Mouse (Mus musculus) layer of hippocampus, adult 18-20 months (tissue): ENCODE results near the gene Fnip1. TPM values are rescaled to one million over a fixed set of nuclear protein-coding genes. Genes with fewer than 3 reads are reported as not detected.

Source experiments
- DNase-seq, 2 experiments: peaks; one replicate each; pipeline ENCODE4 v3.0.0; 2022; ENCODE audit warnings: low spot score in 2 of 2
- total RNA-seq, 2 experiments: library from RNA; stranded (reverse); gene quantifications; 2 replicates each; pipeline ENCODE4 v1.2.3; 2021

The Fnip1 gene
- total RNA-seq, 2 experiments from 2014 or later: 36.5 to 38.2 TPM

GRCm38 (mm10) chr11:54539486-54539885 lies 101.5 kb downstream of the Fnip1 start:
- no peak for DNase-seq

GRCm38 (mm10) chr11:54540328-54540727 lies 102.3 kb downstream of the Fnip1 start:
- peak in 1 of 2 experiments; percentile 48 for DNase-seq

- no peak for DNase-seq
These were observed 104.4 kb downstream of the Fnip1 start for GRCm38 (mm10) chr11:54542414-54542813.

- no peak for DNase-seq
These were observed 117.0 kb downstream of the Fnip1 start for GRCm38 (mm10) chr11:54554970-54555369.

- DNase-seq: peak in 1 of 2 experiments; percentile 46
These were observed 124.8 kb downstream of the Fnip1 start for GRCm38 (mm10) chr11:54562761-54563160.

Other genes starting within 250 kb of the Fnip1 start
- not detected for gene Csf2, start 188.5 kb upstream of the Fnip1 start, total RNA-seq
- gene Il3, start 170.9 kb upstream of the Fnip1 start, total RNA-seq: not detected
- 100 to 1,000 TPM; 171 to 189 TPM for gene Acsl6, start 134.4 kb upstream of the Fnip1 start, total RNA-seq
- not detected for gene Meikin, start 67.5 kb upstream of the Fnip1 start, total RNA-seq
- 10 to 100 TPM; 40.1 to 43.5 TPM for gene Rapgef6, start 84.6 kb downstream of the Fnip1 start, total RNA-seq